Mouse (Mus musculus) G1E (cell line): Measurements from ENCODE around the gene Il2rg. TPM values are rescaled to one million over a fixed set of nuclear protein-coding genes. Genes with fewer than 3 reads are reported as not detected.

Experiments
- ATAC-seq: 2 replicates; pipeline ENCODE4 v1.8.0; 2016; ENCODE audit warnings: mild to moderate bottlenecking; ENCODE audit not compliant: insufficient number of reproducible peaks, poor library complexity, low FRiP score, severe bottlenecking; ENCODE audit errors: extremely low read depth
- DNase-seq: peaks from one replicate; pipeline ENCODE4 v3.0.0; 2012; ENCODE audit warnings: low spot score
- H3K27me3 ChIP-seq: 2 replicates; pipeline ENCODE4 v1.6.1; 2012; ENCODE audit warnings: mild to moderate bottlenecking, low read length, inconsistent platforms; ENCODE audit not compliant: insufficient read depth
- H3K36me3 ChIP-seq: replicated peaks from 2 replicates; pipeline ENCODE3; 2012; ENCODE audit warnings: mild to moderate bottlenecking, inconsistent platforms
- H3K4me1 ChIP-seq: 2 replicates; pipeline ENCODE4 v1.6.1; 2012; ENCODE audit warnings: low read depth, low read length, inconsistent platforms, mixed read lengths; ENCODE audit not compliant: insufficient read depth
- H3K4me3 ChIP-seq: 2 replicates; pipeline ENCODE4 v1.5.1; 2012; ENCODE audit warnings: low read depth, mild to moderate bottlenecking, inconsistent platforms, low read length, moderate library complexity, mixed read lengths
- H3K9me3 ChIP-seq: replicated peaks from 2 replicates; pipeline ENCODE4 v1.6.1; 2012; ENCODE audit warnings: inconsistent platforms
- CTCF ChIP-seq: IDR thresholded peaks from 2 replicates; pipeline ENCODE4 v1.5.1; 2012; ENCODE audit warnings: low read depth, low read length, inconsistent platforms, mixed read lengths
- GATA1 ChIP-seq: IDR thresholded peaks from 2 replicates; pipeline ENCODE4 v1.6.1; 2012; ENCODE audit warnings: borderline replicate concordance, low read length, inconsistent platforms, mixed read lengths
- GATA2 ChIP-seq: IDR thresholded peaks from 2 replicates; pipeline ENCODE4 v1.6.1; 2012; ENCODE audit warnings: low read depth, low read length, inconsistent platforms, borderline replicate concordance
- POLR2AphosphoS5 ChIP-seq: IDR thresholded peaks from 2 replicates; pipeline ENCODE4 v1.6.1; 2012; ENCODE audit warnings: low read depth, low read length, inconsistent platforms; ENCODE audit not compliant: insufficient replicate concordance
- TAL1 ChIP-seq: conservative IDR thresholded peaks from 2 replicates; pipeline ENCODE4 v1.6.1; 2012; ENCODE audit warnings: low read depth, low read length, inconsistent platforms, mixed read lengths
- polyA plus RNA-seq: library from polyadenylated mRNA; stranded (reverse); fragments of >175 nt; gene quantifications from 2 replicates; pipeline ENCODE4 v1.2.3, GENCODE M21; 2012
- total RNA-seq, 2 experiments: library from RNA; stranded (forward) in 1 of 2; stranded (reverse) in 1 of 2; fragments of 200-1000 nt in 1 of 2; fragments of >200 nt in 1 of 2; fragmentation: Nextera tagmentation in 1 of 2; gene quantifications; 2 replicates each; pipeline ENCODE4 v1.2.3; 2014 to 2017

The Il2rg gene
- total RNA-seq (2014; fragmentation: Nextera tagmentation) (11.6 and 18.7 TPM in 2 replicates), total RNA-seq (2017) (21.2 and 21.6 TPM in 2 replicates), polyA plus RNA-seq (8.2 and 10.1 TPM in 2 replicates)

DNA sequence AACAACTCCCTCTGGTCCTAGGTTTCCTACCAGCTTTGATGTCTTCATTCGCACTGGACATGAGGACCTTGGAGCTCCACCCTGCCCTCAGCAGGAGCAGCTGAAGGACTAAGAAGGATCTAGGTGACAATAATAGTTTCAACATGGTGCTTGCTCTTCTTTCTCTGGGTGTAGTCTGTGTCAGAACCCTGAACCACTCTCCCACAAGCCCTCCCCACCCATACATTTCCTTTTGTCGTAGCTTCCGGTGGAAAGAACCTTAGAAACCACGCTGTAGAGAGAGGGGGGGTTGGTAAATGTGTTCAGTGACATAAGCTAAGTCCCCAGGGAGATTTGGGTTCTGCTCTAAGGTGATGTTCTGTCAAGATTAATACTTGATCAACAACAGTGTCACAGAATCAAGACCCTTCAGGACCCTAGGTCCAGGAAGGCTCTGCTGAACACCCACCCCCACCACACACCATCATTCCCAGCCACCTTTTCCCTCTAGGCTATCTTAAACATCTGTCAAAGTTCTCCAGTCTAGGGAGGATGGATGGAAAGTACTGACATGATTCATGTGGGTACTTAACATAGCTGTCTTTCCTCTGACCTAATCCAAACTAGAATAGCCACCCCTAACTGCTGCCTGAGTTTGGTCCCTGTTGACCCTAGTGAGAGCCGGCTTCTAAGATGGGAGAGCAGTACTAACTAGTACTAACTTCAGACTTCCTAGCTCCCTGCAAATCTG is at the start of gene Il2rg:
Il2rg (minus strand) TSS at position 231 of the 730 bp plus-strand sequence.
- no peak for DNase-seq

GRCm38 (mm10) chrX:101313625-101314359 is 45.7 kb upstream of the Il2rg start:
- H3K4me3 ChIP-seq = no peak overlapping the region
- TF ChIP-seq CTCF = no peak
- TF ChIP-seq TAL1 = no peak
- no peak for TF ChIP-seq GATA2
- TF ChIP-seq GATA1 = no peak
- no peak for TF ChIP-seq POLR2AphosphoS5
- ATAC-seq (no peak), DNase-seq (no peak)
- H3K4me1 ChIP-seq = no peaks in the 10 kb centered on the region
- H3K36me3 ChIP-seq = no peaks in the 10 kb centered on the region
- peaks cover 20% of the 10 kb centered on the region for H3K27me3 ChIP-seq
- H3K9me3 ChIP-seq = no peaks in the 10 kb centered on the region

More for the DNA sequence above, at the start of gene Il2rg:
- peaks cover 40% of the 10 kb centered on the region for H3K4me1 ChIP-seq
- TF ChIP-seq POLR2AphosphoS5 = no peak
- TF ChIP-seq GATA1 = no peak
- TF ChIP-seq GATA2 = no peak
- TF ChIP-seq TAL1 = no peak
- TF ChIP-seq CTCF = no peak
- H3K27me3 ChIP-seq = no peaks in the 10 kb centered on the region
- no peaks in the 10 kb centered on the region for H3K36me3 ChIP-seq
- H3K4me3 ChIP-seq = no peak within 1 kb of the TSS
- no peaks in the 10 kb centered on the region for H3K9me3 ChIP-seq
- ATAC-seq = no peak

GRCm38 (mm10) chrX:101309299-101309698 is 41.2 kb upstream of the Il2rg start:
- Histone ChIP-seq H3K4me3 (no peak overlapping the region), H3K36me3 (no peaks in the 10 kb centered on the region), H3K4me1 (no peaks in the 10 kb centered on the region), H3K9me3 (no peaks in the 10 kb centered on the region), H3K27me3 (peaks cover 30% of the 10 kb centered on the region)
- ATAC-seq = no peak
- no peak for TF ChIP-seq POLR2AphosphoS5
- TF ChIP-seq TAL1 = no peak
- TF ChIP-seq GATA2 = no peak
- no peak for TF ChIP-seq GATA1
- TF ChIP-seq CTCF = no peak
- DNase-seq = no peak

DNA sequence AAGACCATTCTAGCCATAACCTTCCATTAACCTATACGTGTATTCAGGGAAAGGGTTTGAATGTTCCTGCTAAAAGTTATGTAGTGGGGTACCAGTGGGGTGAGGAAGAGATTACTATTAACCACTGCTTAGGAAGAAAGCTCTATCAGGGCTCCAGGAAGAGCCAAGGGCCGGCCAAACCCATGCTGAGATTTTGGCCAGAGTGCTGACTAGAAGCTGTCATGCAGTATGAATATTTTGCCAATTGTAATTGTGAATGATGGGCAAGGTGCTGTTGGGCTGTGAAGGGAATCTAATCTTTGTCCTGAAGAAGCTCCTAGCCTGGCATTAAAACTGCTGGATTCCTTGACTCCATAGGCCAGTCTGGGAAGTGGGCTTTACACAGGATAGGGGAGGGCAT is 36.6 kb upstream of the Il2rg start:
- no peak for TF ChIP-seq GATA2
- TF ChIP-seq TAL1 = no peak
- TF ChIP-seq CTCF = no peak
- ATAC-seq = no peak
- Histone ChIP-seq H3K4me3 (no peak overlapping the region), H3K36me3 (no peaks in the 10 kb centered on the region), H3K9me3 (no peaks in the 10 kb centered on the region), H3K4me1 (peaks cover 6% of the 10 kb centered on the region; the same call in 1 of the 2 replicates), H3K27me3 (peaks cover 30% of the 10 kb centered on the region)
- DNase-seq = no peak

GRCm38 (mm10) chrX:101301654-101302053 is 33.6 kb upstream of the Il2rg start:
- TF ChIP-seq CTCF (no peak), POLR2AphosphoS5 (no peak), TAL1 (no peak), GATA2 (no peak), GATA1 (no peak)
- Histone ChIP-seq H3K27me3 (peaks cover 15% of the 10 kb centered on the region), H3K36me3 (peaks cover 14% of the 10 kb centered on the region), H3K4me1 (peaks cover 6% of the 10 kb centered on the region; the same call in 1 of the 2 replicates), H3K4me3 (no peak overlapping the region), H3K9me3 (no peaks in the 10 kb centered on the region)
- ATAC-seq (no peak), DNase-seq (no peak)

DNA sequence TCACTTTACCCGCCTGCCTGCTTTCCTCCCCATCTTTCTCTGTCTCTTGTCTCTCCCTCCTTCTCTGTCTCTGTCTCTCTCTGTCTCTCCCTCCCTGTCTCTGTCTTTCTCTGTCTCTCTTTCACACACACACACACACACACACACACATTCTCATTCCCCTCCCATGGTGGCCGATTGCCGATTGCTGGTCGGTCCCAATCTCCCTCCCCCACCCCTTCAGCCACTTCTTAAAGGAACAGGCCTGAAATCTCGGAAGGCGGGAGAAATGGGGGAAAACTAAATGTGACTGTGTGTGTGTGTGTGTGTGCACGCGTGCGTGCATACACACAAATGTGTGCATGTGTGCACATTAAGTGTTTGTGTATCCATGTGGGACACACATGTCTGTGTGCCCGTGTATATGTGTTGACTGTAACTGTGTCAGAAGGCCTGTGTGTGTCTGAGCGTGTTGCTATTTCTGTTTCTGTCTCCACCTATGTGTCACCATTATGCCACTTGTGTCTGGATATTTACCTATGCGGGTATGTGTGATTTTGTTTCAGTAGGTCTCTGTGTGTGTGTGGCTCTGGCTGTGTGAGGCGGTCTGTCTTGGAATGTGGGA is 32.5 kb upstream of the Il2rg start:
- peaks cover 8% of the 10 kb centered on the region; the same call in 1 of the 2 replicates for H3K27me3 ChIP-seq
- no peak for TF ChIP-seq GATA2
- TF ChIP-seq TAL1 = no peak
- no peak for TF ChIP-seq CTCF
- no peak for TF ChIP-seq GATA1
- no peak for TF ChIP-seq POLR2AphosphoS5

More for the DNA sequence above, 32.5 kb upstream of the Il2rg start:
- no peak for DNase-seq
- no peaks in the 10 kb centered on the region for H3K9me3 ChIP-seq
- H3K36me3 ChIP-seq = peaks cover 25% of the 10 kb centered on the region
- ATAC-seq = no peak
- H3K4me3 ChIP-seq = no peak overlapping the region
- H3K4me1 ChIP-seq = peaks cover 6% of the 10 kb centered on the region; the same call in 1 of the 2 replicates
